Mouse (Mus musculus) c-Kit-positive CD71-positive TER-119-negative erythroid progenitor cells, embryonic 14.5 days (primary cell): Measurements from ENCODE around the gene Gramd2.
"Not testable (repeated sequence)": the region's sequence is repeated elsewhere in the genome, so short reads cannot be mapped to it uniquely, and the experiment has no call there.

Experiments used
- DNase-seq: peaks from one replicate; pipeline ENCODE4 v3.0.0-alpha.2; 2013; ENCODE audit warnings: low read depth

Gramd2 gene

DNA sequence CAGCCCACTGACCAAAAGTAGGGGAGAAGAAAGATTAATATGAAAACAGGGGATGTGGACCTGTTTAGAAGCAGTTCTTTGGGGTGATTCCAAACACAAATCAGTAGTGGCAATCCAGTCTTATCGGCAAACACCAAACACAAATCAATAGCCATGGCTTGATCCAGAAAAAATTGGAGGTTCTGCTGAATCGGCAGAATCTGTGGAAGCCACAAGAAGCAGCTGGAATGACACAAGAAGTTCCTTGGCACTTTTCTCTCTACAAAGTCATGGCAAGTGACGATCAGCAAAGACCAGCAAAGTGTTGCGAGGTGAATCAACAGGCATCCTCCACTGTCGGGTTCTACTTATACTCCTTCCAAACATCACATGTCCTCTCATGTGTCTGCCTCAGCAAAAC, 41.2 kb downstream of the Gramd2 start:
- DNase-seq: no peak

DNA sequence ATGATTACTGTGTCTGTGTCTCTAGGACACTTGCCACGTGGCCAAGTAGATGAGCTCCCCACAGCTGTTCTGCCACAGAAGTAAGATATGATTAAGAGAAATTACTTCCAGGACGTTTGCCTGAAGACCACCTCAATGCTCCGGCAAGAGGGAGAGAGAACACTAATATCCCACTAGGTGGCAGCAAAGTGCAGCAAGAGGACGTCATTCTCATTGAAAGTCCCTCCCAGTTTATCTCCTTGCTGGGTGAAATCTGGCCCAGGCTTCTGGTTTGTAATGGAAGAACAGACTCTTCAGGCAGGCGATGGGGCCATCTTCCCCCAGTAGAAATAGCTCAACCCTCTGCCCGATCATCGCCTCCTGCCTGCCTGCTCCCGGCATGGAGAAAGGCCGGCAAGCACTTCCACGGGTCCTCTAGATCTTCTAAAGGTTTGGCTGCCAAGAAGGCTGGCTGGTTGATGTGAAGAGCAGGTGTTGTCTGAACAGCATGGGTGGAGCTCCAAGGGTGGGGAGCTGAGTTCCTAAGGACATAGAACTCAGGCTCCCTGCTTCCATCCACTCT, 43.2 kb downstream of the Gramd2 start:
- peak; percentile 74 for DNase-seq

DNA sequence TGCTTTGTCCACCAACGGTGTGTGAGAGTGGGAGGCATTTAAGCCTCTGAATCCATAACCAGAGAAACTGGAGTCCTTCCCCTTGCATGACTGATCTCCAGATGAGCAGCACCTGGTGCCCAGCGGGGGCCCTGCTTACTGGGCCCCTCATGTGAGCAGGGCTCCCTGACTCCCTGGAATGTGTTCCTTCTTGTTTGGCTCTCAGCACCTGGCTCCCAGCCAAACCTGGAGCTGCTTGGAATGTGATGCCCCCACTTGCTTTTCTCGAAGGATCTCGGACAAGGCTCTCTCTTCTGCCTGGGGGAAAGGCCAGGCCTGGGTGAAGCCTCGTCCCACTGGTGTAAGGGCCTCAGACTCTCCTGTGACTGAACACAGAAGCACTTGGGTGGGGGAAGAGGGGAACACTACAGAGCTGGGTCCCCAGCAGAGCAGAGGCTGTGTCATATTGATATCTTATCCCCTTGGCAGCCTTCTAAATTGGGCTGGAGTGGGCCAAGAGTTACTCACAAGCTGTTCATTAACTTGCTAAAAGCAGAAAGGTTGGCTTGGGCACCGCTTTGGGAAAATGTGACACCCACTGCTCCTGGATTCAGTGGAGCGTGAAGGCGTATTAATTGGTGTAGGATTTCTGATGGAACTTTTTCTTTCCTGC, 44.0 kb downstream of the Gramd2 start:
- no peak for DNase-seq

DNA sequence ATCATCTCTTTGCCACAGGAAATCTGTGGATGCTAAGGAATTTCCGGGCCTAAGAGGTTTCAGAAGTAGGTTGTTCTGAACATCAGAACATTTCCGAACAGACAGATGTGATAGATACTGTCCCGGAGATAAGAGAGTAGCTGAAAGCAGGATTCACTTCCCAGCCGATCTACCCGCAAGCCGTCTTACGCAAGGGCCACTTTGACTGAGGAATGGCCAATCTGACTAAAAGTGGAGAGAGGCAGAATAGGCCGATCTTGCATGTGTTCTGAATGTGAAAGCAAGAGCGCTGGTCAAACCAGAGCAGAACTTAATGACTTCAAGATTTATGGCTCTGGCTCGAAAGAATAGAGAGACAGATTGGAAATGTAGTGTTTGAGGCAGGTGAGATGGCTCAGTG, 45.6 kb downstream of the Gramd2 start:
- DNase-seq: no peak

DNA sequence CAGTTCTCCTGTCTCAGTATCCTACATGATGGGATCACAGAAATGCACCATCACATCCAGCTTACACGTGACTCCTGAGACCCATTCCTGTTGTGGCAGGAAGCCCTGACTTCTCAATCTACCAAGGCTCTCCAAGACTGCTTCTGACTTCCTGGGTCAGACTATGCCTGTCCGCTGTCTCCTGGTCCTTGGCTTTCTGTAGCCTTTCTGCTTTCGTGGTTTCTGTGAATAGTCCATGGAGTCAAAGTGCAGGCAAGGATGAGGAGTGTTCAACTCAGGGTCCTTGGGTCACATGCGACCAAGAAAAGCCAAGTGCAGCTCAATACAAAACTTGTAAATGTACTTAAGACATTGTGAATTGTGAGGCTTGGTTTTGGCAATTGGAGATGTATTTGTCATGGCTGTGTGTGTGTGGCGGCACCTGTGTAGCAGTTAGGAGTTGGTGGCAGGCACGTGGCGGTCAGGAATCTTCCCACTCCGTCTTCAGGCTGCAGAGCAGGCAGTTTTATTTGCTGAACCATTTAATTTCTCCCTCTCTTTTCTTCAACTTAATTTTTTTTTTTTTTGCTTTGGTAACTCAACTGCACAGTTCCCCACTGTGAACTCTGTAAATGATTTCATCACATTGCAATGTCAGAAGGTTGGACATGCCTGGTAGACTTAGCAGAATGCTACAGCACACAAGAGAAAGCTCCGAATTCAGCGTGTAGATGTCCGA, 47.8 kb downstream of the Gramd2 start:
- no peak for DNase-seq

DNA sequence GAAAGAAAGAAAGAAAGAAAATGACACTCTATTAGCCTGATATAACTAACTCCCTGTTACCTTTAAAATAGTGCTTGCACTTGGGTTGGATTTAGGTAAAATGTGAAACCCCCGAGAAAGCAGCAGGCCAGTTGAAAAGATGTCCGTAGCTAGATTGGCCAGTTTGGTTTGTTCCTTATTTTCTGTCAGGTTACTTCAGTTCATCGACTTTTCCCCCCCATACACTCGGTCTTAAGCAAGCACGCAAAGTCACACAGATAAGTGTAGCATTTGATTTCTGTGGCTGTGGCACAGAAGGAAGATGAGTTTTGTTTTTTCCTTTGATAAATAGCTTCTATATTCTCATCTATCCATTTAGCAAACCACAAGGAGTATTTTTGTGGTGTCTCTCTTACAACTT, 51.2 kb downstream of the Gramd2 start:
- DNase-seq: no peak

DNA sequence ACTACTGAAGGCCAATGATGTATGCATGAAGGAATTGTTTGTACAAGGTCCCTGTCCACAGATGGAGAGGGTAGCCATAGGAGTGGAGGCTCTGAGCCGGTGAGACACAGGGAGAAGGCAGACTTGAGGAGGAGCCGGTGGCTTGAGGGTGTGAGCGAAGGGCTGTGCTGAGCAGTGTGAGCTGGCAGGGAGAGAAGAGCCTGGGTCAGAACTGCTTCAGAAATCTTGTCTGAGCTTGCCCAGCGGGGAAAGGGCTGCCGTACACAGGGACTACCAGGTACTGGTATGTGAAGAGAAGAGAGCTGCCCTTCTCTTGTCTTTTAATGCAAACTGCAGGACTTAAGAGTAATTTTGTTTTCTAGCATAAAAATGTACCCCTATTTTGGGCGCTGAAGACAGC, 53.1 kb downstream of the Gramd2 start:
- DNase-seq: no peak

DNA sequence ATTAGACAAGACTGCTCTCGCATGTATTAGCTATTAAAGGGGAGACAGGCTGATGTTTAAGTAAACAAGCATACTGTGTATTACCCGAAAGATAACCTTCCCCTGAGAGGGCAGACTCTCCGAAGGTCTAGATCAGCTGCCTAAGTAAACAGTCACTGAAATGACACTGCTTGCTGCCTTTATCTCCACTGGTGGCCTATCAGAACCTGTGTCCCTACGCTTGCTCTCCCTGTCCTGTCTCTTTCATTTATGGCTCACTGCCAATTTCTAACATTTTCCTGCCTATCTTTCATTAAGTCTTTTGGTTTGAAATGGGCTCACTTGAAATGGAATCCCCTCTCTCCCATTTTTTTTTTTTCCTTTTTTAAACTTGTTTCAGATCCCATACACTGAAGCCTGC, 55.5 kb downstream of the Gramd2 start:
- DNase-seq: no peak

DNA sequence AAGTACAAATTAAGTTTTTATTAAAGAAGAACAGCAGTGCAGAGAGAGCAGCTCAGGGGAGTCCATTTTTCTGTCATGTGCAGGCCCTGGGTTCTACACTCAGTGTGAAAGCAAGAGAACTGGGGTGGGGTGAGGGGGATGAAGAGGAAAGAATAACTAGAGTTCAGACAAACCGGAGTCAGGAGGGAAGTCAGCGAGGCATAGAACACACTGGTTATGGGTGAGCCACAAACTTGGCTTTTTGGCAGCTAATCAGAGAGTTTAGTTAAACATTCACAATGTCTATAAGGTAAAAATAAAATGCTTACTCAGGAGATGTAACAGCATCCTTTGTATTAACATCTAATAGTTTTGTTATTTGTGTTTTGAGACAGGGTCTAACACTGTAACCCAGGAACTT, 60.6 kb downstream of the Gramd2 start:
- DNase-seq: no peak

DNA sequence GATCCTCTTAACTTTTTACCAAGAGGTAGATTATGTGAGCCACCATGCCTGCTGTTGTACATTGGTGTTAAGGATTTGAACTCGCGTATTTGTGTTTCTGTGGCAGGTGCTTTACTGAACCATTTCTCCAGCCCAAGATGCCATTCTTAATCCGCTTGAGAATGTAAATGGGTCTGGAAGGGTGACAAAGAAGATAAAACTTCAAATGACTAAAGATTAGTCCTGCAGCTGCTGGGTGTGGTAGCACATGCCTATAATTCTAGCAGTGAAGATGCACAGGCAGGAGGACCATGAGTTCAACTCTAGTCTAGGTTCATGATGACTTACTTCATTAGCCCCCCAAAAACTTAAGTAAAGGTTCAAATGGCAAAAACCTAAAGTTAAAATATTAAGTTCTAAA, 64.0 kb downstream of the Gramd2 start:
- DNase-seq: no peak

DNA sequence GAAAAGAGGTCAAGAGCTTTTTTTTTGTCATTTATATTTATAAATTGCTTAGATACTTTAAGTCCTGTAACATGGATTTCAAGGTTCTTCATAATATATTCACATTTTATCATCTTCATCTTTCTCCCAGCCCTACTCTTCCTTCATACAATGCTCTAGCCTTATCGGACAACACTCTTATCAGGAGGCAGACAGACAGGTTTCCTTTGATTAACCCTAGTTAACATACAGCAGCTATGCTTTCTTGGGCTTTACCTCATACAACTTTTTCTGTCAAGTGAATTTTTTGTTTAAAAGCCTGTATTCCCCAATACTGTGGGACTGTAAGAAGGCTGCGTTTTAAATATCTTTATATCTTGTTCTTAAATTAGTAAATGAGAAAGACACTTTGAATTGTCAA, 68.4 kb downstream of the Gramd2 start:
- no peak for DNase-seq

DNA sequence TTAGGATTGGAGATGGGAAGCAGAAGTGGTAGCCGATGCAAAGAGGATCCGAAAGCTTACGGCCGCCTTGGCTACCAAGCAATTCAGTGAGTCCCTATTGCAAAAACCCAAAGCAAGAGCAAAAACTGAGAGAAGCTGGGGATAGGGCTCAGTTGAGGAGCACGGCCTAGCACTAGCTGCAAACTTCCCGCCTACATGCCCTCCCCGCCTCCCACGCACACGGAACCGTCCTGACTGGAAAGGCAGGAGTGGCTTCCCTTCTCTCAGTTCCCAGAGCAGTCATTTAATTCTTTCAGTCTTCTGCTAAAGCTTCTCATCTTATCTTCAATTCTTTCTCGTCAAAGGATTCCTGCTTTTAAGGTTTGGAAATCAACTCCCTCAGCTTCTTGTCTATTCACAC, 69.0 kb downstream of the Gramd2 start:
- no peak for DNase-seq

DNA sequence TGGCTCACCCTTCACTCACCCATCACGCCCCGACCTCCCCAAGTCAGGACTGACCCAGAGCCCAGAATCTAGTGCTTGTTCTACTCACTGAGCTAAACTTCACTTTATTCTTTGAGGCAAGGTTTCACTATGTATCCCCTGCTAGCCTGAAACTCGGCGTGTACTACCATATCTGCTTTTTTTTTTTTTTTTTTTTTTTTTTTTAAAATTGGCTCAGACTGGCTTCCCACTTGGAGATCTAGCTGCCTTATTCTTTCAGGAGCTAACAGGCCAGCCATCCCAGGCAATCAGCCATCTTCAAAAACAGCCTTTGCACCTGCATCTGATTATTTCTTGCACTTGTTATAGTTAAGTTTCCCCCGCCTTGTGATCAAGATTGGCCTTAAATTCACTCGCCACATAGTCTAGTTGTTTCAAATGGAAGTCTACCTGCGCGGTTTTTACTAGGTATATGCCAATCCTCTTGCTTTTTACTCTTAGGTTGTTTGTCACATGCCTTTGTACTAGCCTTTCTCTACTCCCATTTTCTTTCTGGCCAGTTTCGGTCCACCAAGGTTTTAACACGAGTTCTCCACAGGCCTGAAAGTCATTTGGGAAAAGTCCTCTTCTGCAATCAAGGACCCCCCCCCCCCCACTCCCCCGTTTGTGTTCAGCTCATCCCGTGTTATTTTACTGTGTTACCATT, 69.8 kb downstream of the Gramd2 start:
- DNase-seq: no peak

DNA sequence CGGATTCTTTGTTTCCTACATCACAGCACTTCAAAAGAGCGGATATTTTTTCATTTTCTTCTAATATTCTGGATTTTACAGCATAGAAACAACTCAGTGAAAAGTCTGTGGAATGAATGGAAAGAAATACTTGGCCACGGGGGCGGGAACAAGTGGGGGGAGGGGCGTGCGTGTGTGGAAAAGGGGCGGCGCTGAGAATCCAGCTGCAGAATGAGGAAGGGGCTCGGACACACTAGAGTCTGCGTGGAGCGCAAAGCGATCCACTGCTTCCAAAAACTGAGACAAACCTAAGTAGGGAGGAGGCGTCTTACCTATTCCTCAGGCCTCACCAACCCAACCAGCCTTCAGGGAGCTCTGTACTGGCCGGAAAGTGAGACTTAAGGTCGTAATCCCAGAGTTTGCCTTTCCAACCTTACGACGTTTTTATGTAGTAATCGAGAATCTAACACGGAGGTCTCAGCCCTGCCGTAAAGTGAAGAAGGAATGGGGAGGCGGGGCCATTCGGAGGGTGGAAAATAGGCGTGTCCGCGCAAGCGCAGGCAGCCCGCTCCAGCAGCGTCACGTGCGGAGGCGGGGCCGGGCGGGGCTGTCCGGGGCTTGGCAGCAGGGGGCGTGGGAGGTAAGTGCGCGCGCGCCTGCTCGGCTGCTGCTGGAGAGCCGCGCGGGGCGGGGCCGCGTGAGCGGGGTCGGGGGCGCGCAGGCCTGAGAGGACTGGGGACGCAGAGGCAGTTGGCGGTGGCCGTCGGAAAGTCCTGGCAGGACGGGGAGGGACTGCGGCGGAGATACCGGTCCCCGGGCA, 70.5 kb downstream of the Gramd2 start, which contains the start of the genes Senp8 and Myo9a:
TSS of gene Senp8 (minus strand) at position 444 of the 799 bp plus-strand sequence.
TSS of gene Myo9a (plus strand) at position 630 of the 799 bp plus-strand sequence.
- DNase-seq: peak; percentile 93

DNA sequence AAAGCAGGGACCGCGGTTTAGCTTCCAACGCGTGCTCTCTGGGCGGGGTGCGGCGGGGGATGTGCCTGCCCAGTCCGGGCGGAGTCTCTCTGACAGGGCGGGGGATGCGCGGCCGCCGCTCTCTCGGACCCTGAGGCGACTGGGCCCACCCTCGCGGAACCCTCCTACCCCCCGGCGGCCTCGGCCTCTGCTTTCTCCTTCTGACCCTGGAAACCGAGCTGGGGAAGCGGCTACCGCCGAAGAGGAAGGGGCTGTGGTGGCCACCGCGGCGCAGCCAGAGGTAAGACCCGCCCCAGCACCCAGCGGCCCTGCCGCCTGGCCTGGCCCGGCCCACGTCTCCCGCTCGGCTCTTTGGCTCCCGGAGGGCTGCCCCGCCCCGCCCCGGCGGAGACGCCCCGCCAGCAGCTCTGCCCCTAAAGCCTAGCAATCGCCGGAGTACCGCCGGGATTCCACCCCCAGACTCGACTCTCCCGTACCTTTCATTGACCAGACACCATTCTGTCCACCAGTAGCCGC, 71.2 kb downstream of the Gramd2 start:
- peak; percentile 73 for DNase-seq

DNA sequence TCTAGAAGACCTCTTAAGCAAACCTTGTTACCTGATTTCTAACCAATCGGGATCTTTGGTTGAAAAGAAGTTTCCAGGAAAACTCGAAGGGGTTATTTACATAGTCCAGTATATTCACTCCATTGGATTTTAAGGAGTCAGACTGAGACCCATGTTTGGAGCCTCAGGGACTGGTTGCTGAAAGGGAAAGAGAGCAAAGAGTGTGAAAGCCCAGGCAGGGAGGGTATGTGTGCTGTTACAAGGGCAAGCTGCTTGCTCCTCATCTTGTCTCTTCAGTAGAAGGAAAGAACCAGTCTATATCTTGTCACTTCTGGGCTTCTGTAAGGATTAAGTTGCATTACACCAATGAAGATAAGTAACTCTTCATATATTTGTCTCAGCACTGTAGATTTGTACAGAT, 72.0 kb downstream of the Gramd2 start:
- DNase-seq: no peak

DNA sequence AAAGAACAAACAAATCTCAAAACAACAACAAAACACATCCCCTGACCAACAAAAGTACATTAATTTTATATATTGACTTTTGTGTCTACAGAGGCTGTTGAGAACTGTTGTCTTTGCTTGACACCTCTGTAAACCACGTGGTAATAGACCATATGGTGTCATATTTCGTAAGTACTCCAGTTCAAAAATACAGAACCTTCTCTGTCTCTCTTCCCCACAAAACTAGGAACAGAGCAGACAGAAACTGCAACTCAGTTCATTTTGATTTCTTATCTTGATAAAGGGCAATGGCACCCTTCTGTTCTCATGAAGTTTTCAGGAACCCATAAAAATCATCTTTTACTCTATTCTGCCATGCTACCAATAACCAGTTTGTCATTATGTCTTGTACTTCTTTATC, 75.3 kb downstream of the Gramd2 start:
- DNase-seq: no peak

DNA sequence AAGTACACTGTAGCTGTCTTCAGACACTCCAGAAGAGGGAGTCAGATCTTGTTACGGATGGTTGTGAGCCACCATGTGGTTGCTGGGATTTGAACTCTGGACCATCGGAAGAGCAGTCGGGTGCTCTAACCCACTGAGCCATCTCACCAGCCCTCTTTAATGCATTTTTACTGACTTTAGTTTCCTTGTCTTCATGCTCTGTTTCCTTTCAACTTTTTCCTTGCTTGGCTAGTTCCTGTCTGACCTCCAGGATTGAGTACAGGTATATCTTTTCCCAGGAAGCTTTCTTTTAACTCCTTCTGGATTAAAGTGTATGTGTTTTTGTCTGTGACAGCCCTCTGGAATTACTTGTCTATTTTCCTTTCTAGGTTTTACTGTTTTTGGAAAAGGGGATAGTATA, 77.1 kb downstream of the Gramd2 start:
- DNase-seq: not testable (repeated sequence)

DNA sequence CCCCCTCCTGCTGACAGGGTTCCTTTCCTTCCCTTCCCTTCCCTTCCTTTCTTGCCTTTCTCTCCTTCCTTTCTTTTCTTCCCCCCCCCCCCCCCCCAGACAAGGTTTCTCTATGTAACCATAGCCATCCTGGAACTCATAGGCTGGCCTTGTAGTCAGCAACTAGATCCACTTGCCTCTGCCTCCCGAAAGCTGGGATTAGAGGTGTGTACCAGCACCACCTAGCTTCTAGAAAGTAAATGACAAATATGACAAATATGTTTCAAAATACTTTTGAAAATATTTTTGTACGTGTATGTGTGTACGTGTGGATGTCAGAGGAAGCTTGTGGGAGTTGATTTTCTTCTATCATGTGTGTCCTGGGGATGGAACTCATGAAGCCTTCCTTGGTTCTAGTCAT, 80.6 kb downstream of the Gramd2 start:
- DNase-seq: no peak

DNA sequence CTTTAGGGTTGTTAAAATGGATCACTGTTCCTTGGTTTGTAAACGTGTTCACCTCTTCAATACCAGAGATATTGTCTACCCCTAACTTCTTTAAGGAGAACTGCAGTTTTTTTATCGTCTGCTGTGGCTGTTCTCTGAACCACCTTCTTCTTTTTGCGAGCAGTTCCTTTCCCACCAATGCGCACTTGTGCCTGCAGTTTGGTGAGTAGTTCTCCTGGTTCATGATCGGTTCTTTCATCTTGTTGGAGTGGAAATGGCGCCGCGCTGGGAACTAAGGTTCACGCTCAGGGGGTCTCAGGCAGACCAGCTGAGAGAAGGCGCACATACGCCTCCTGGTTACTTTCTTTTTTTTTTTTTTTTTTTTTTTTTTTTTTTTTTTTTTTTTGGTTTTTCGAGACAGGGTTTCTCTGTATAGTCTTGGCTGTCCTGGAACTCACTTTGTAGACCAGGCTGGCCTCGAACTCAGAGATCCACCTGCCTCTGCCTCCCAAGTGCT, 87.1 kb downstream of the Gramd2 start:
- not testable (repeated sequence) for DNase-seq
